Comparison of ENCODE assay signal across 8 mouse cellular contexts in genomic region chr13:94976219-94977186, GRCm38 (mm10). TPM values are rescaled to one million over a fixed set of nuclear protein-coding genes. Genes with fewer than 3 reads are reported as not detected.
A peak's percentile ranks its signal among the peaks of the same experiment; 100 is the strongest.
DNase-seq lines count a peak whose midpoint lies in the region; ATAC-seq and TF ChIP-seq lines count a peak whose summit lies in the region.

Gene Wdr41, plus strand, starts transcription at chr13:94976344.

- peaks cover 14% of the 10 kb centered on the region for H3K4me1 ChIP-seq in embryonic facial prominence, embryonic 13.5 days
- H3K4me1 ChIP-seq in kidney, adult 2 months (ENCODE audit: control insufficient read depth, insufficient read depth, low read length): peaks cover 11% of the 10 kb centered on the region; the same call in 1 of the 2 replicates
- H3K4me1 ChIP-seq in limb, embryonic 12.5 days (replicated peaks): peaks cover 16% of the 10 kb centered on the region
- H3K4me1 ChIP-seq in midbrain, embryonic 15.5 days: peaks cover 13% of the 10 kb centered on the region
- H3K4me1 ChIP-seq in spleen, adult 2 months (ENCODE audit: control insufficient read depth, insufficient read depth, insufficient read length): no peaks in the 10 kb centered on the region

- H3K4me3 ChIP-seq in embryonic facial prominence, embryonic 13.5 days: peak within 1 kb of the TSS; percentile 67
- peak within 1 kb of the TSS; percentile 97 for H3K4me3 ChIP-seq in kidney, adult 2 months (ENCODE audit: insufficient read depth, low read depth, low read length)
- H3K4me3 ChIP-seq in limb, embryonic 12.5 days (replicated peaks): peak within 1 kb of the TSS; percentile 74
- peak within 1 kb of the TSS; percentile 77 for H3K4me3 ChIP-seq in midbrain, embryonic 15.5 days
- peak within 1 kb of the TSS; percentile 91 for H3K4me3 ChIP-seq in spleen, adult 2 months (ENCODE audit: extremely low read depth, insufficient read depth, insufficient read length)

- peak; percentile 92 for DNase-seq in 3134 (ENCODE audit: extremely low read depth, insufficient read length, low spot score)
- peak; percentile 92 to 95 for DNase-seq in adrenal gland, postnatal 36 days
- peak; percentile 91 to 93 for DNase-seq in heart, adult 18-20 months
- peak; percentile 96 for DNase-seq in kidney, adult 2 months
- peak; percentile 85 to 87 for DNase-seq in spleen, adult 2 months (ENCODE audit: low read depth in 1 of 2, low spot score in 2 of 2)

- H3K9ac ChIP-seq in embryonic facial prominence, embryonic 13.5 days: peak within 1 kb of the TSS; percentile 92
- H3K9ac ChIP-seq in limb, embryonic 12.5 days (replicated peaks): peak within 1 kb of the TSS; percentile 97
- peak within 1 kb of the TSS; percentile 90 for H3K9ac ChIP-seq in midbrain, embryonic 15.5 days

- H3K36me3 ChIP-seq in embryonic facial prominence, embryonic 13.5 days: peaks cover 6% of the 10 kb centered on the region
- H3K36me3 ChIP-seq in kidney, adult 2 months (ENCODE audit: control insufficient read depth, insufficient read depth, low read length): no peaks in the 10 kb centered on the region
- H3K36me3 ChIP-seq in limb, embryonic 12.5 days: peaks cover 11% of the 10 kb centered on the region
- no peaks in the 10 kb centered on the region for H3K36me3 ChIP-seq in midbrain, embryonic 15.5 days (replicated peaks)
- H3K36me3 ChIP-seq in spleen, adult 2 months (ENCODE audit: control insufficient read depth, insufficient read depth, low read length): peaks cover 5% of the 10 kb centered on the region; the same call in 1 of the 2 replicates

- TF ChIP-seq POLR2A in kidney, adult 2 months (IDR thresholded peaks at IDR 0.05; ENCODE audit: low read depth, low read length): no peak
- no peak for TF ChIP-seq POLR2A in spleen, adult 2 months (IDR thresholded peaks at IDR 0.05; ENCODE audit: low read depth, low read length)

- peak within 1 kb of the TSS; percentile 95 for H3K27ac ChIP-seq in embryonic facial prominence, embryonic 13.5 days
- peak within 1 kb of the TSS; percentile 98 for H3K27ac ChIP-seq in kidney, adult 2 months (ENCODE audit: insufficient read depth, low read depth, low read length)
- H3K27ac ChIP-seq in limb, embryonic 12.5 days: peak within 1 kb of the TSS; percentile 99
- H3K27ac ChIP-seq in midbrain, embryonic 15.5 days: peak within 1 kb of the TSS; percentile 97
- H3K27ac ChIP-seq in spleen, adult 2 months (ENCODE audit: insufficient read depth, low read length): peak within 1 kb of the TSS; percentile 99

- H3K27me3 ChIP-seq in embryonic facial prominence, embryonic 13.5 days: no peaks in the 10 kb centered on the region
- H3K27me3 ChIP-seq in kidney, adult 2 months (replicated peaks; ENCODE audit: control insufficient read depth, insufficient read depth, low read length): no peaks in the 10 kb centered on the region
- no peaks in the 10 kb centered on the region for H3K27me3 ChIP-seq in limb, embryonic 12.5 days
- no peaks in the 10 kb centered on the region for H3K27me3 ChIP-seq in midbrain, embryonic 15.5 days (replicated peaks)
- no peaks in the 10 kb centered on the region for H3K27me3 ChIP-seq in spleen, adult 2 months (ENCODE audit: control insufficient read depth, insufficient read depth, low read length)

- no peaks in the 10 kb centered on the region for H3K9me3 ChIP-seq in embryonic facial prominence, embryonic 13.5 days
- H3K9me3 ChIP-seq in limb, embryonic 12.5 days: no peaks in the 10 kb centered on the region
- no peaks in the 10 kb centered on the region for H3K9me3 ChIP-seq in midbrain, embryonic 15.5 days

- peak; percentile 86 for TF ChIP-seq CTCF in kidney, adult 2 months (conservative IDR thresholded peaks at IDR 0.05; ENCODE audit: insufficient read depth, insufficient read length, low read depth, low read length)
- TF ChIP-seq CTCF in spleen, adult 2 months (IDR thresholded peaks at IDR 0.05; ENCODE audit: extremely low read depth, insufficient read depth, insufficient read length, insufficient replicate concordance): peak; percentile 97

- peak within 1 kb of the TSS; percentile 54 for H3K4me2 ChIP-seq in embryonic facial prominence, embryonic 13.5 days
- peak within 1 kb of the TSS; percentile 48 for H3K4me2 ChIP-seq in limb, embryonic 12.5 days
- peak within 1 kb of the TSS; percentile 50 for H3K4me2 ChIP-seq in midbrain, embryonic 15.5 days

- 2% methylated on average over 68 of the region's 68 CpGs for WGBS in embryonic facial prominence, embryonic 13.5 days
- under 1% methylated on average over 68 of the region's 68 CpGs for WGBS in kidney, adult 2 months
- WGBS in limb, embryonic 12.5 days: 2% methylated on average over 68 of the region's 68 CpGs
- 3% methylated on average over 67 of the region's 68 CpGs for WGBS in midbrain, embryonic 15.5 days
- under 1% methylated on average over 68 of the region's 68 CpGs for WGBS in spleen, adult 2 months

- peak; percentile 93 for ATAC-seq in embryonic facial prominence, embryonic 13.5 days (ENCODE audit: insufficient number of reproducible peaks, insufficient read depth, low FRiP score, low TSS enrichment, low read depth)
- ATAC-seq in limb, embryonic 12.5 days (ENCODE audit: insufficient number of reproducible peaks, insufficient read depth, low FRiP score, low TSS enrichment, low read depth): peak; percentile 93
- ATAC-seq in midbrain, embryonic 15.5 days (replicated peaks): peak; percentile 97

RNA-seq across cellular contexts. Expression of gene Wdr41, which starts in this region (rescaled TPM):
- 10 to 100 TPM; 19.1 to 21.1 TPM for total RNA-seq in adrenal gland, postnatal 36 days (2021)
- polyA plus RNA-seq in embryonic facial prominence, embryonic 13.5 days (2015; fragmentation: Nextera tagmentation; extraction: Ambion mirVana): 24.2 and 26.3 TPM in 2 replicates
- total RNA-seq in heart, adult 18-20 months (2021): 10 to 100 TPM; 17.7 to 17.9 TPM
- 10.7 and 11.2 TPM in 2 replicates for polyA plus RNA-seq in kidney, adult 2 months (2012; rRNA removed)
- polyA plus RNA-seq in limb, embryonic 12.5 days (2016; fragmentation: Nextera tagmentation; extraction: Ambion mirVana): 21.5 and 23.2 TPM in 2 replicates
- 24.9 and 26.2 TPM in 2 replicates for polyA plus RNA-seq in midbrain, embryonic 15.5 days (2015; fragmentation: Nextera tagmentation; extraction: Ambion mirVana)
- 5.8 and 6.5 TPM in 2 replicates for polyA plus RNA-seq in spleen, adult 2 months (2012; rRNA removed)

Comparison
In these comparisons a context has a peak if more than half of its experiments do, and no peak if none do; other contexts are left out.
1. Peak in every context shown above with its lines: DNase-seq, ATAC-seq, H3K4me3 ChIP-seq and H3K27ac ChIP-seq.